Mouse (Mus musculus) gonadal fat pad, adult 2 months (tissue): ENCODE results near the gene Bckdk. TPM values are rescaled to one million over a fixed set of nuclear protein-coding genes. Genes with fewer than 3 reads are reported as not detected.
"Not testable (repeated sequence)": the region's sequence is repeated elsewhere in the genome, so short reads cannot be mapped to it uniquely, and the experiment has no call there.

Experiments
- DNase-seq: peaks from one replicate; pipeline ENCODE4 v3.0.0-alpha.2; 2012; ENCODE audit warnings: low read depth
- polyA plus RNA-seq: library from polyadenylated mRNA; depleted of rRNA; stranded (reverse); fragments of >200 nt; gene quantifications from 2 replicates; pipeline ENCODE4 v1.2.3, GENCODE M21; 2012; rRNA removed

Bckdk gene
- polyA plus RNA-seq, 1 experiment, result 137 TPM

- no peak for DNase-seq
Observed at GRCm38 (mm10) chr7:127930636-127931035, 26.8 kb downstream of the Bckdk start.

GRCm38 (mm10) chr7:127931351-127932135 lies 27.7 kb downstream of the Bckdk start:
- DNase-seq, result no peak

GRCm38 (mm10) chr7:127932273-127933031 lies 28.6 kb downstream of the Bckdk start:
- DNase-seq, result no peak

GRCm38 (mm10) chr7:127934075-127934474 lies 30.2 kb downstream of the Bckdk start:
- no peak for DNase-seq

- DNase-seq, result no peak
Observed at GRCm38 (mm10) chr7:127935028-127935722, 31.3 kb downstream of the Bckdk start.

GRCm38 (mm10) chr7:127935748-127936159 lies 31.9 kb downstream of the Bckdk start:
- no peak for DNase-seq

GRCm38 (mm10) chr7:127936216-127936884 lies 32.5 kb downstream of the Bckdk start:
- DNase-seq, result no peak

GRCm38 (mm10) chr7:127942097-127942496 lies 38.2 kb downstream of the Bckdk start:
- not testable (repeated sequence) for DNase-seq

GRCm38 (mm10) chr7:127944614-127945013 lies 40.7 kb downstream of the Bckdk start:
- DNase-seq, result no peak

- no peak for DNase-seq
Observed at GRCm38 (mm10) chr7:127946470-127947023, 42.7 kb downstream of the Bckdk start, which contains the start of gene Prss36. Gene Prss36 (minus strand): TSS chr7:127946725.

GRCm38 (mm10) chr7:127952864-127953581 lies 49.1 kb downstream of the Bckdk start:
- no peak for DNase-seq

- DNase-seq, result no peak
Observed at GRCm38 (mm10) chr7:127959364-127959763, 55.5 kb downstream of the Bckdk start.

Other genes with a start within 250 kb of the Bckdk start
- 21.2 and 30.4 TPM in 2 replicates for gene Bcl7c, start 195.1 kb upstream of the Bckdk start, polyA plus RNA-seq
- gene Ctf1, start 191.3 kb upstream of the Bckdk start, polyA plus RNA-seq, result 21.0 and 35.9 TPM in 2 replicates
- not detected in 2 replicates for gene Ctf2, start 171.9 kb upstream of the Bckdk start, polyA plus RNA-seq
- 25.7 and 26.8 TPM in 2 replicates for gene Fbxl19, start 159.5 kb upstream of the Bckdk start, polyA plus RNA-seq
- gene Orai3, start 134.3 kb upstream of the Bckdk start, polyA plus RNA-seq, result 27.1 and 37.9 TPM in 2 replicates
- 7.6 and 11.8 TPM in 2 replicates for gene Setd1a, start 127.4 kb upstream of the Bckdk start, polyA plus RNA-seq
- not detected in 2 replicates for gene Gm49388, start 118.5 kb upstream of the Bckdk start, polyA plus RNA-seq
- 103 and 120 TPM in 2 replicates for gene Hsd3b7, start 103.5 kb upstream of the Bckdk start, polyA plus RNA-seq
- 76.2 and 82.5 TPM in 2 replicates for gene Stx4a, start 79.8 kb upstream of the Bckdk start, polyA plus RNA-seq
- 16.6 and 24.0 TPM in 2 replicates for gene Stx1b, start 79.5 kb upstream of the Bckdk start, polyA plus RNA-seq
- gene Zfp646, start 27.9 kb upstream of the Bckdk start, polyA plus RNA-seq, result 18.3 and 22.8 TPM in 2 replicates
- 5.9 and 8.2 TPM in 2 replicates for gene Zfp668, start 27.3 kb upstream of the Bckdk start, polyA plus RNA-seq
- gene Prss53, start 13.1 kb upstream of the Bckdk start, polyA plus RNA-seq, result 1.9 and 2.6 TPM in 2 replicates
- not detected in 2 replicates for gene Gm21974, start 8.6 kb upstream of the Bckdk start, polyA plus RNA-seq
- 246 and 309 TPM in 2 replicates for gene Vkorc1, start 8.5 kb upstream of the Bckdk start, polyA plus RNA-seq
- gene Kat8, start 8.4 kb downstream of the Bckdk start, polyA plus RNA-seq, result 15.9 and 16.4 TPM in 2 replicates
- gene Prss8, start 26.0 kb downstream of the Bckdk start, polyA plus RNA-seq, result 80.4 and 83.4 TPM in 2 replicates
- 23.6 and 29.7 TPM in 2 replicates for gene Prss36, start 42.6 kb downstream of the Bckdk start, polyA plus RNA-seq
- 285 and 355 TPM in 2 replicates for gene Fus, start 63.4 kb downstream of the Bckdk start, polyA plus RNA-seq
- gene Pycard, start 89.8 kb downstream of the Bckdk start, polyA plus RNA-seq, result 45.2 and 50.8 TPM in 2 replicates
- gene Trim72, start 99.9 kb downstream of the Bckdk start, polyA plus RNA-seq, result 1.2 and 1.6 TPM in 2 replicates
- gene Itgam, start 158.6 kb downstream of the Bckdk start, polyA plus RNA-seq, result 13.7 and 17.3 TPM in 2 replicates
- not detected in 2 replicates for gene Gm49368, start 158.6 kb downstream of the Bckdk start, polyA plus RNA-seq
- gene Itgax, start 225.5 kb downstream of the Bckdk start, polyA plus RNA-seq, result 3.6 and 3.8 TPM in 2 replicates